Mouse (Mus musculus): Measurements from ENCODE around the gene Trpc7. TPM values are rescaled to one million over a fixed set of nuclear protein-coding genes. Genes with fewer than 3 reads are reported as not detected.

Gene Trpc7
- polyA plus RNA-seq, 1 experiment from 2014 or later: 4.9 TPM

GRCm38 (mm10) chr13:56806776-56807490 lies 88.9 kb downstream of the Trpc7 start:
- H3K27ac ChIP-seq (ENCODE audit: low read depth, low read length): no peak overlapping the region
- WGBS: 9% methylated on average over 27 of the region's 27 CpGs

GRCm38 (mm10) chr13:56805131-56805530 lies 90.7 kb downstream of the Trpc7 start:
- Histone ChIP-seq H3K27me3 (ENCODE audit: control insufficient read depth, insufficient read depth, low read length) (no peaks in the 10 kb centered on the region), H3K9me3 (ENCODE audit: control insufficient read depth, low read length) (no peaks in the 10 kb centered on the region), H3K4me3 (ENCODE audit: low read depth, low read length) (no peak overlapping the region), H3K9ac (replicated peaks; ENCODE audit: low read depth, low read length) (no peak overlapping the region), H3K4me1 (ENCODE audit: control insufficient read depth, insufficient read depth, low read length) (no peaks in the 10 kb centered on the region), H3K36me3 (ENCODE audit: control insufficient read depth, insufficient read depth, low read length) (no peaks in the 10 kb centered on the region), H3K4me2 (ENCODE audit: low read depth, low read length) (no peak overlapping the region), H3K27ac (ENCODE audit: low read depth, low read length) (no peak overlapping the region)
- 89% methylated on average over 3 of the region's 3 CpGs for WGBS
- no peak for ATAC-seq (ENCODE audit: low read depth)

More at GRCm38 (mm10) chr13:56806776-56807490, 88.9 kb downstream of the Trpc7 start:
- ATAC-seq (ENCODE audit: low read depth): peak; percentile 90
- no peak overlapping the region; the same call in 1 of the 2 replicates for H3K9ac ChIP-seq (replicated peaks; ENCODE audit: low read depth, low read length)
- H3K9me3 ChIP-seq (ENCODE audit: control insufficient read depth, low read length): no peaks in the 10 kb centered on the region
- no peaks in the 10 kb centered on the region for H3K4me1 ChIP-seq (ENCODE audit: control insufficient read depth, insufficient read depth, low read length)
- H3K4me3 ChIP-seq (ENCODE audit: low read depth, low read length): peak overlapping the region; percentile 17; the same call in 1 of the 2 replicates
- H3K27me3 ChIP-seq (ENCODE audit: control insufficient read depth, insufficient read depth, low read length): no peaks in the 10 kb centered on the region
- H3K4me2 ChIP-seq (ENCODE audit: low read depth, low read length): peak overlapping the region; percentile 48
- no peaks in the 10 kb centered on the region for H3K36me3 ChIP-seq (ENCODE audit: control insufficient read depth, insufficient read depth, low read length)

- no peak for ATAC-seq (ENCODE audit: low read depth)
- 0 out of 2 replicates have a peak, but pooled peaks cover 3% of the 10 kb centered on the region for H3K4me1 ChIP-seq (ENCODE audit: control insufficient read depth, insufficient read depth, low read length)
- no peaks in the 10 kb centered on the region for H3K36me3 ChIP-seq (ENCODE audit: control insufficient read depth, insufficient read depth, low read length)
- H3K4me3 ChIP-seq (ENCODE audit: low read depth, low read length): no peak overlapping the region
- no peak overlapping the region for H3K27ac ChIP-seq (ENCODE audit: low read depth, low read length)
- no peaks in the 10 kb centered on the region for H3K27me3 ChIP-seq (ENCODE audit: control insufficient read depth, insufficient read depth, low read length)
- 88% methylated on average over 7 of the region's 7 CpGs for WGBS
- no peaks in the 10 kb centered on the region for H3K9me3 ChIP-seq (ENCODE audit: control insufficient read depth, low read length)
- no peak overlapping the region for H3K4me2 ChIP-seq (ENCODE audit: low read depth, low read length)
- H3K9ac ChIP-seq (replicated peaks; ENCODE audit: low read depth, low read length): no peak overlapping the region
Observed at GRCm38 (mm10) chr13:56797459-56797858, 98.3 kb downstream of the Trpc7 start.

GRCm38 (mm10) chr13:56795501-56795900 lies 100.3 kb downstream of the Trpc7 start:
- H3K27ac ChIP-seq (ENCODE audit: low read depth, low read length): no peak overlapping the region
- no peak for ATAC-seq (ENCODE audit: low read depth)
- H3K4me2 ChIP-seq (ENCODE audit: low read depth, low read length): no peak overlapping the region
- H3K27me3 ChIP-seq (ENCODE audit: control insufficient read depth, insufficient read depth, low read length): no peaks in the 10 kb centered on the region
- H3K9ac ChIP-seq (replicated peaks; ENCODE audit: low read depth, low read length): no peak overlapping the region
- no peaks in the 10 kb centered on the region for H3K36me3 ChIP-seq (ENCODE audit: control insufficient read depth, insufficient read depth, low read length)
- no peaks in the 10 kb centered on the region for H3K9me3 ChIP-seq (ENCODE audit: control insufficient read depth, low read length)
- 0 out of 2 replicates have a peak, but pooled peaks cover 3% of the 10 kb centered on the region for H3K4me1 ChIP-seq (ENCODE audit: control insufficient read depth, insufficient read depth, low read length)
- H3K4me3 ChIP-seq (ENCODE audit: low read depth, low read length): no peak overlapping the region
- WGBS: 55% methylated on average over 7 of the region's 7 CpGs

GRCm38 (mm10) chr13:56794441-56794840 lies 101.4 kb downstream of the Trpc7 start:
- H3K4me1 ChIP-seq (ENCODE audit: control insufficient read depth, insufficient read depth, low read length): 0 out of 2 replicates have a peak, but pooled peaks cover 3% of the 10 kb centered on the region
- H3K27me3 ChIP-seq (ENCODE audit: control insufficient read depth, insufficient read depth, low read length): no peaks in the 10 kb centered on the region
- no peaks in the 10 kb centered on the region for H3K36me3 ChIP-seq (ENCODE audit: control insufficient read depth, insufficient read depth, low read length)
- no peak overlapping the region for H3K27ac ChIP-seq (ENCODE audit: low read depth, low read length)
- ATAC-seq (ENCODE audit: low read depth): no peak
- H3K4me2 ChIP-seq (ENCODE audit: low read depth, low read length): no peak overlapping the region
- H3K4me3 ChIP-seq (ENCODE audit: low read depth, low read length): no peak overlapping the region
- WGBS: 37% methylated on average over 7 of the region's 7 CpGs
- H3K9me3 ChIP-seq (ENCODE audit: control insufficient read depth, low read length): no peaks in the 10 kb centered on the region
- no peak overlapping the region for H3K9ac ChIP-seq (replicated peaks; ENCODE audit: low read depth, low read length)

GRCm38 (mm10) chr13:56792844-56793243 lies 102.9 kb downstream of the Trpc7 start:
- Histone ChIP-seq H3K27me3 (ENCODE audit: control insufficient read depth, insufficient read depth, low read length) (no peaks in the 10 kb centered on the region), H3K4me2 (ENCODE audit: low read depth, low read length) (no peak overlapping the region), H3K9ac (replicated peaks; ENCODE audit: low read depth, low read length) (no peak overlapping the region), H3K4me3 (ENCODE audit: low read depth, low read length) (no peak overlapping the region), H3K9me3 (ENCODE audit: control insufficient read depth, low read length) (no peaks in the 10 kb centered on the region), H3K27ac (ENCODE audit: low read depth, low read length) (no peak overlapping the region), H3K36me3 (ENCODE audit: control insufficient read depth, insufficient read depth, low read length) (no peaks in the 10 kb centered on the region), H3K4me1 (ENCODE audit: control insufficient read depth, insufficient read depth, low read length) (0 out of 2 replicates have a peak, but pooled peaks cover 3% of the 10 kb centered on the region)
- 83% methylated on average over 3 of the region's 3 CpGs for WGBS
- no peak for ATAC-seq (ENCODE audit: low read depth)

- Histone ChIP-seq H3K4me3 (ENCODE audit: low read depth, low read length) (no peak overlapping the region), H3K27ac (ENCODE audit: low read depth, low read length) (no peak overlapping the region), H3K27me3 (ENCODE audit: control insufficient read depth, insufficient read depth, low read length) (no peaks in the 10 kb centered on the region), H3K4me2 (ENCODE audit: low read depth, low read length) (no peak overlapping the region), H3K9ac (replicated peaks; ENCODE audit: low read depth, low read length) (no peak overlapping the region), H3K4me1 (ENCODE audit: control insufficient read depth, insufficient read depth, low read length) (0 out of 2 replicates have a peak, but pooled peaks cover 3% of the 10 kb centered on the region), H3K36me3 (ENCODE audit: control insufficient read depth, insufficient read depth, low read length) (no peaks in the 10 kb centered on the region), H3K9me3 (ENCODE audit: control insufficient read depth, low read length) (no peaks in the 10 kb centered on the region)
- no peak for ATAC-seq (ENCODE audit: low read depth)
- 91% methylated on average over 3 of the region's 3 CpGs for WGBS
Observed at GRCm38 (mm10) chr13:56790683-56791082, 105.1 kb downstream of the Trpc7 start.

- Histone ChIP-seq H3K36me3 (ENCODE audit: control insufficient read depth, insufficient read depth, low read length) (no peaks in the 10 kb centered on the region), H3K27me3 (ENCODE audit: control insufficient read depth, insufficient read depth, low read length) (no peaks in the 10 kb centered on the region), H3K4me3 (ENCODE audit: low read depth, low read length) (no peak overlapping the region), H3K27ac (ENCODE audit: low read depth, low read length) (no peak overlapping the region), H3K9ac (replicated peaks; ENCODE audit: low read depth, low read length) (no peak overlapping the region), H3K4me1 (ENCODE audit: control insufficient read depth, insufficient read depth, low read length) (peaks cover 10% of the 10 kb centered on the region; the same call in 1 of the 2 replicates), H3K9me3 (ENCODE audit: control insufficient read depth, low read length) (no peaks in the 10 kb centered on the region), H3K4me2 (ENCODE audit: low read depth, low read length) (no peak overlapping the region)
- 85% methylated on average over 1 of the region's 1 CpGs for WGBS
- no peak for ATAC-seq (ENCODE audit: low read depth)
Observed at GRCm38 (mm10) chr13:56782621-56783020, 113.2 kb downstream of the Trpc7 start.

- H3K9me3 ChIP-seq (ENCODE audit: control insufficient read depth, low read length): no peaks in the 10 kb centered on the region
- no peak overlapping the region for H3K9ac ChIP-seq (replicated peaks; ENCODE audit: low read depth, low read length)
- peaks cover 10% of the 10 kb centered on the region; the same call in 1 of the 2 replicates for H3K4me1 ChIP-seq (ENCODE audit: control insufficient read depth, insufficient read depth, low read length)
- no peak overlapping the region for H3K4me2 ChIP-seq (ENCODE audit: low read depth, low read length)
- 0 out of 2 replicates have a peak overlapping the region, but pooled peaks have one; percentile 66 for H3K27ac ChIP-seq (ENCODE audit: low read depth, low read length)
- 91% methylated on average over 3 of the region's 3 CpGs for WGBS
- no peak overlapping the region for H3K4me3 ChIP-seq (ENCODE audit: low read depth, low read length)
- ATAC-seq (ENCODE audit: low read depth): no peak
- no peaks in the 10 kb centered on the region for H3K27me3 ChIP-seq (ENCODE audit: control insufficient read depth, insufficient read depth, low read length)
- H3K36me3 ChIP-seq (ENCODE audit: control insufficient read depth, insufficient read depth, low read length): no peaks in the 10 kb centered on the region
Observed at GRCm38 (mm10) chr13:56781697-56782096, 114.1 kb downstream of the Trpc7 start.
